Mouse (Mus musculus) hematopoietic stem cell, adult 5-6 weeks (primary cell): ENCODE measurements around the gene Shbg. TPM values are rescaled to one million over a fixed set of nuclear protein-coding genes. Genes with fewer than 3 reads are reported as not detected.
A peak's percentile ranks its signal among the peaks of the same experiment; 100 is the strongest.

ENCODE experiments used
- ATAC-seq, 2 experiments: fragments of 125-278 bp in 1 of 2; replicated peaks in 1 of 2; 2 replicates each; pipeline ENCODE4 v1.8.0; 2016 to 2017; ENCODE audit warnings: inconsistent platforms in 2 of 2, mild to moderate bottlenecking in 2 of 2, moderate number of reproducible peaks in 2 of 2, low read depth in 1 of 2, moderate TSS enrichment in 1 of 2; ENCODE audit not compliant: low FRiP score in 2 of 2, poor library complexity in 2 of 2, severe bottlenecking in 2 of 2, insufficient read depth in 1 of 2, low TSS enrichment in 1 of 2
- total RNA-seq: library from RNA; stranded (forward); fragments of 172-1452, 232-1000 nt; gene quantifications from 2 replicates; pipeline ENCODE4 v1.2.3, GENCODE M21; 2017

Shbg gene
- not detected in 2 replicates for total RNA-seq

- no peak for ATAC-seq
These were observed at the start of gene Shbg for GRCm38 (mm10) chr11:69617805-69618204. Shbg (minus strand) TSS chr11:69617905.

GRCm38 (mm10) chr11:69666665-69667005 lies 48.9 kb upstream of the Shbg start:
- ATAC-seq, result no peak

GRCm38 (mm10) chr11:69665961-69666664 lies 48.4 kb upstream of the Shbg start, which contains the start of gene Cd68:
Cd68 (minus strand) TSS chr11:69666153.
- peak; percentile 2 to 55; a peak in 2 of 4 replicates for ATAC-seq

GRCm38 (mm10) chr11:69665457-69665960 lies 47.8 kb upstream of the Shbg start:
- no peak for ATAC-seq

- ATAC-seq, result no peak
These were observed 47.1 kb upstream of the Shbg start for GRCm38 (mm10) chr11:69664841-69665240.

GRCm38 (mm10) chr11:69663795-69664194 lies 46.1 kb upstream of the Shbg start:
- no peak for ATAC-seq

- no peak for ATAC-seq
These were observed 45.4 kb upstream of the Shbg start for GRCm38 (mm10) chr11:69662967-69663671.

GRCm38 (mm10) chr11:69662213-69662966 lies 44.7 kb upstream of the Shbg start, which contains the start of gene Mpdu1:
Mpdu1 (minus strand) TSS chr11:69662642.
- peak; percentile 83 to 85 for ATAC-seq

GRCm38 (mm10) chr11:69661221-69661881 lies 43.6 kb upstream of the Shbg start:
- ATAC-seq, result no peak

- no peak for ATAC-seq
These were observed 39.8 kb upstream of the Shbg start for GRCm38 (mm10) chr11:69657462-69657881.

- peak; percentile 30 to 39; a peak in 1 of 4 replicates for ATAC-seq
These were observed 39.1 kb upstream of the Shbg start for GRCm38 (mm10) chr11:69656617-69657461.

- ATAC-seq, result no peak
These were observed 38.4 kb upstream of the Shbg start for GRCm38 (mm10) chr11:69656065-69656455.

GRCm38 (mm10) chr11:69655264-69656064 lies 37.8 kb upstream of the Shbg start, which contains the start of gene Sox15:
Sox15 (plus strand) TSS chr11:69655314.
- ATAC-seq, result peak; percentile 34 to 54; a peak in 3 of 4 replicates

- ATAC-seq, result no peak
These were observed 37.1 kb upstream of the Shbg start for GRCm38 (mm10) chr11:69654760-69655159.

- no peak for ATAC-seq
These were observed 35.7 kb upstream of the Shbg start for GRCm38 (mm10) chr11:69653399-69653798.

- ATAC-seq, result no peak
These were observed 28.2 kb upstream of the Shbg start for GRCm38 (mm10) chr11:69645860-69646259.
